Mouse (Mus musculus) stomach, postnatal 0 days (tissue): ENCODE data around the gene Ppara.

ENCODE experiments used
- CTCF ChIP-seq: IDR thresholded peaks from 2 replicates; pipeline ENCODE4 v1.5.1; 2016; ENCODE audit warnings: antibody characterized with exemption, low read depth, mild to moderate bottlenecking, moderate library complexity
- EP300 ChIP-seq: optimal IDR thresholded peaks from 2 replicates; pipeline ENCODE3; 2016; ENCODE audit warnings: antibody characterized with exemption

DNA sequence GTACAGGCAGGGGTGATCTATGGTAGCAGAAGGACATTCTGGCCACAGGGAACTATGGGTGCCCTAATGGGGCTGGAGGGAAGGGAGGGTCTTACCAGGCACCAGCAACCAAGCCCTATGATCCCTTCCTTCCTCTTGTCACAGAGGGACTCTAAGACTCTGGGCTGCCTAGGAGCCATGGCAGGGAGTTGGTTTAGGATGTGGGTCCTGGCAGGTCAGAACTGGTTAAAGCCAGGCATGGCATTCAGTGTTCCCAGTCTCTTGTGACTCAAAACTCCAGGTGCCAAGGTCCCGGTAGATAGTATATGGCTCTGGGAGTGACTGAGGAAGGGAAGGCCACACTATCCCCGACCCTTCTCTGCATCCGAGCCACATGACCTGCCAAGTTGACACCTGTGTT is 41.7 kb upstream of the Ppara start:
- TF ChIP-seq CTCF (no peak), EP300 (no peak)
